Mouse (Mus musculus) B cell, adult 62 days (primary cell): ENCODE data around the gene Ccdc57. TPM values are rescaled to one million over a fixed set of nuclear protein-coding genes. Genes with fewer than 3 reads are reported as not detected.

ENCODE experiments used
- total RNA-seq: library from RNA; stranded (reverse); gene quantifications from 4 replicates; pipeline ENCODE4 v1.2.4, GENCODE M21; 2023

Gene Ccdc57
- total RNA-seq: 0.54 to 1.0 TPM (median 0.88 TPM) in 4 replicates

GRCm38 (mm10) chr11:120932564-120933398 is at the start of gene Ccdc57:
Gene Ccdc57 (minus strand): TSS chr11:120932872.

DNA sequence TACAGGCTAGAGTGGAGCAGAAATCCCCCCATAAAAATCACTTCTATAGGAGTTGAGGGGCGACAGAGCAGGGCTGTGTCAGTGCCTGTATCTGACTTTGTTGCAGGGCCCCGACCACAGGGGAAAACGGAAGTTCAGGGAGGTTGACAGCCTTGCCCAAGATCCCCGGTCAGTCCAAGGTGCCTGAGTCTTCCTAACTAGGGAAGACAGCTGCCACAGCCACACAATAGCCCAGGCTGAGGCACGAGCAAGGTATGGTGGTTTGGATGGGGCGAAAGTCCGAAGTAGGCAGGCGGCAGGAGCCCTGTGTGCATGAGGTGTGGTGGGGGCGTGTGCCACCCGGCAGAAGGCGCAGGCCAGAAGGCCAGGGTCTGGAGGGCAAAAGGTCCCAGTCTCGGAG is 15.7 kb upstream of the Ccdc57 start, which contains the start of gene Slc16a3:
Gene Slc16a3 (plus strand): TSS at position 153 of the 400 bp plus-strand sequence.

GRCm38 (mm10) chr11:120823956-120824786 is 108.5 kb downstream of the Ccdc57 start, which contains the start of gene Fasn:
Gene Fasn (minus strand): TSS chr11:120824547.

GRCm38 (mm10) chr11:120795756-120796613 is 136.7 kb downstream of the Ccdc57 start, which contains the start of gene Dus1l:
Gene Dus1l (minus strand): TSS chr11:120796403.

DNA sequence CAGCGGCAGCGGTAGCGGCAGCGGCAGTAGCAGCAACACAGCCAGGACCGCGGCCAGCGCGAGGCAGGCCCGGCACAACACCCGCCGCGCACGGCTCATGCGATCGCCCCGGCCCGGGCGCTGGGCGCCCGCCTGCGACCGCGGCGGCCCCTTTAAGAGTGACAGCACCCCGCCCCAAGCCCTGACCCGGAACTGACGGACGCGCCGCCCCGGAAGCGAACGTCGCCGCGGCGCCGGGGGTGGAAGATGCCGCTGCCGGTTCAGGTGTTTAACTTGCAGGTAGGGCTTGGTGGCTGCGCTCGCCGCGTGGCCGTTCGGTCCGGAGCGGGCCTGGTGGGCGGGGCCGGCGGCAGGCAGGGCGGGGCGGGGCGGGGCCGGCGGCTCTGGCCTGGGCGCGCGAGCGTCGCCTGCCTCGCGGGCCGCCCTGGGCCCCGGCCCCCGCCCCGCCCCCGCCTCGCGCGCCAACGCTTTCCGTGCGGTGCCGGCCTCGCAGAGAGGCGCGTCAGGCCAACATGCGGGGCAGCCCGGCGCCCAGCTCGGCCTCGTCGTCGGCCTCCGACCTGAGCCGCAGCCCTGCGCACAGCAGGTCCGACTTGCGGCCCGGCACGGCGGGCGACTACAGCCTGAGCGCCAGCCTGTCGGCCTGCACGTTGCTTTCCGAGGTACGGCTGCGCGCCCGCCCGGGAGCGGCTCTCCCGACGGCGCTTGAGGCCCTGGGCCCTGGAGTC is 148.4 kb downstream of the Ccdc57 start, which contains the start of the genes Rfng and Gps1:
Gene Rfng (minus strand): TSS at position 144 of the 728 bp plus-strand sequence.
Gene Gps1 (plus strand): TSS at position 209 of the 728 bp plus-strand sequence.

Other genes starting within 250 kb of the Ccdc57 start
- gene Cenpx, start 219.1 kb downstream of the Ccdc57 start, total RNA-seq: 26.6 to 39.0 TPM (median 29.3 TPM) in 4 replicates
- gene Lrrc45, start 218.9 kb downstream of the Ccdc57 start, total RNA-seq: 36.7 to 47.4 TPM (median 37.6 TPM) in 4 replicates
- 0.86 TPM in 1 of 4 replicates, not detected in the others for gene Rac3, start 211.4 kb downstream of the Ccdc57 start, total RNA-seq
- 13.4 to 18.0 TPM (median 16.8 TPM) in 4 replicates for gene Dcxr, start 205.6 kb downstream of the Ccdc57 start, total RNA-seq
- gene Cbr2, start 200.8 kb downstream of the Ccdc57 start, total RNA-seq: not detected in 4 replicates
- 33.4 to 46.4 TPM (median 42.5 TPM) in 4 replicates for gene Hmga1b, start 170.1 kb downstream of the Ccdc57 start, total RNA-seq
- gene Rfng, start 148.7 kb downstream of the Ccdc57 start, total RNA-seq: 12.1 to 16.6 TPM (median 12.6 TPM) in 4 replicates
- gene Gps1, start 148.6 kb downstream of the Ccdc57 start, total RNA-seq: 70.3 to 87.1 TPM (median 75.6 TPM) in 4 replicates
- gene Dus1l, start 136.5 kb downstream of the Ccdc57 start, total RNA-seq: 49.8 to 57.3 TPM (median 53.2 TPM) in 4 replicates
- gene Fasn, start 108.3 kb downstream of the Ccdc57 start, total RNA-seq: 117 to 130 TPM (median 124 TPM) in 4 replicates
- gene Slc16a3, start 15.6 kb upstream of the Ccdc57 start, total RNA-seq: 0.95 to 1.4 TPM (median 1.3 TPM) in 4 replicates
- gene Csnk1d, start 58.5 kb upstream of the Ccdc57 start, total RNA-seq: 132 to 152 TPM (median 140 TPM) in 4 replicates
- 5.7 to 8.3 TPM (median 7.3 TPM) in 4 replicates for gene Cd7, start 106.5 kb upstream of the Ccdc57 start, total RNA-seq
- gene Sectm1b, start 130.7 kb upstream of the Ccdc57 start, total RNA-seq: not detected in 4 replicates
- gene Sectm1a, start 148.3 kb upstream of the Ccdc57 start, total RNA-seq: not detected in 4 replicates
- not detected in 4 replicates for gene Tex19.2, start 185.8 kb upstream of the Ccdc57 start, total RNA-seq
- gene Tex19.1, start 213.3 kb upstream of the Ccdc57 start, total RNA-seq: not detected in 4 replicates
- gene Uts2r, start 227.4 kb upstream of the Ccdc57 start, total RNA-seq: not detected in 4 replicates